Mouse (Mus musculus) E14TG2a.4 (cell line): ENCODE measurements around the gene Synm.

ENCODE experiments used
- CTCF ChIP-seq: conservative IDR thresholded peaks from 2 replicates; pipeline ENCODE4 v1.5.1; 2014; ENCODE audit warnings: low read length
- POU5F1 ChIP-seq: IDR thresholded peaks from 2 replicates; pipeline ENCODE4 v1.6.1; 2014; ENCODE audit warnings: low read length, borderline replicate concordance

- no peak for TF ChIP-seq CTCF
- TF ChIP-seq POU5F1, result no peak
These were observed 12.7 kb upstream of the Synm start for GRCm38 (mm10) chr7:67772231-67772630.
